Mouse (Mus musculus): ENCODE data around the gene Mrpl53.

- TF ChIP-seq CTCF (IDR thresholded peaks at IDR 0.05; ENCODE audit: extremely low read depth, insufficient read depth, low read length) (no peak), POLR2A (IDR thresholded peaks at IDR 0.05; ENCODE audit: extremely low read depth, insufficient read depth, low read length) (no peak)
These were observed 14.1 kb downstream of the Mrpl53 start for GRCm38 (mm10) chr6:83122961-83123360.
